In genomic region chr5:117193748-117194147, GRCm38 (mm10) we compare ENCODE assay signal across 22 mouse cellular contexts.
"Had no signal": no experiment of that assay in that cellular context is flagged by ENCODE, and none has a peak within 500 bp of the region (broad histone marks: within the 10 kb centered on the region; RNA-seq: fewer than 3 reads in every experiment).

No protein-coding gene starts in this region.

- H3K9ac ChIP-seq: limb, embryonic 13.5 days; liver, embryonic 12.5 days; liver, embryonic 15.5 days; midbrain, embryonic 13.5 days; neural tube, embryonic 13.5 days; stomach, embryonic 15.5 days had no signal

- ATAC-seq: liver, embryonic 12.5 days; midbrain, embryonic 13.5 days; midbrain, embryonic 16.5 days had no signal

- H3K4me3 ChIP-seq: layer of hippocampus, adult 2 months; limb, embryonic 10.5 days; limb, embryonic 13.5 days; liver, embryonic 12.5 days; liver, embryonic 15.5 days; megakaryocyte, embryonic 14.5 days; midbrain, embryonic 10.5 days; midbrain, embryonic 13.5 days; myocyte; neural tube, embryonic 13.5 days; stomach, embryonic 15.5 days had no signal

- H3K36me3 ChIP-seq: limb, embryonic 10.5 days had no signal

- H3K9me3 ChIP-seq: liver, embryonic 15.5 days; neural tube, embryonic 13.5 days; stomach, embryonic 15.5 days had no signal

- H3K27me3 ChIP-seq: limb, embryonic 13.5 days; liver, embryonic 12.5 days; liver, embryonic 15.5 days; megakaryocyte, embryonic 14.5 days; midbrain, embryonic 13.5 days; neural tube, embryonic 13.5 days; stomach, embryonic 15.5 days had no signal

- DNase-seq: kidney, postnatal 25 days; layer of hippocampus, adult 9-11 months; liver; retina, postnatal 1 day; right cerebral cortex, postnatal 25 days; spleen, adult 18-20 months; thymus, adult 2 months; thymus, postnatal 14 days; thymus, postnatal 4 days had no signal

- H3K27ac ChIP-seq: kidney, postnatal 0 days; layer of hippocampus, adult 2 months; limb, embryonic 10.5 days; limb, embryonic 13.5 days; liver, embryonic 12.5 days; liver, embryonic 15.5 days; midbrain, embryonic 10.5 days; midbrain, embryonic 13.5 days; neural tube, embryonic 13.5 days; stomach, embryonic 15.5 days had no signal

- H3K4me2 ChIP-seq: limb, embryonic 13.5 days; liver, embryonic 12.5 days; liver, embryonic 15.5 days; midbrain, embryonic 13.5 days; neural tube, embryonic 13.5 days; stomach, embryonic 15.5 days had no signal

- H3K4me1 ChIP-seq: limb, embryonic 10.5 days; limb, embryonic 13.5 days; liver, embryonic 15.5 days; midbrain, embryonic 10.5 days; midbrain, embryonic 13.5 days; neural tube, embryonic 13.5 days; stomach, embryonic 15.5 days had no signal
